Mouse (Mus musculus): ENCODE results near the gene Olfr406. TPM values are rescaled to one million over a fixed set of nuclear protein-coding genes. Genes with fewer than 3 reads are reported as not detected.

Olfr406 gene
- not detected in 2 replicates for polyA plus RNA-seq (2012)

- Histone ChIP-seq H3K27me3 (ENCODE audit: control insufficient read depth) (no peaks in the 10 kb centered on the region), H3K4me3 (replicated peaks) (no peak within 1 kb of the TSS), H3K4me1 (ENCODE audit: control insufficient read depth) (no peaks in the 10 kb centered on the region), H3K36me3 (ENCODE audit: control insufficient read depth) (no peaks in the 10 kb centered on the region), H3K9me3 (ENCODE audit: control insufficient read depth, low read length) (peaks cover 7% of the 10 kb centered on the region)
- TF ChIP-seq TAL1 (IDR thresholded peaks at IDR 0.05; ENCODE audit: low read length): no peak
- TF ChIP-seq GATA1 (IDR thresholded peaks at IDR 0.05; ENCODE audit: low read length): no peak
Measured at GRCm38 (mm10) chr11:74259508-74259907, at the start of gene Olfr406. TSS of gene Olfr406 (plus strand) at chr11:74259808.

DNA sequence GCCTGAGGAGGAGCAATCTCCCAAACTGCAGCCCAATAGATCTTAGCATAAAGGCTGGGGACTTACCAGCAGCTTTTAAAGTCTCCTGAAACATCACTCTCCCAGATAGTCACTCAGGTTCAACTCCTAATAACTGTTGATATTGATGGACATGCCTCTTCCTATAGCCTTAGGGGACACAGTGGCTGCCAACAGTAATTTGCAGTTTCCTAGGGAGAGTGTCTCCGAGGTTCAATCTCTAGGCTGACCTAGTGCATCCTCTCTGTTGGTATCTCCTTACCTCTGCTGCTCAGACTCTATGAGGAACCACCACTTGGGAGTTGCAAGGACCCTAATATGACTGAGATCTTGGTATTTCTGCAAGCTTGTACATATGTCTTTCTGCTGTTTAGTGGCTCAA, 48.3 kb upstream of the Olfr406 start, which contains the start of gene Olfr43:
Gene Olfr43 (minus strand): TSS at position 101 of the 400 bp plus-strand sequence.
- Histone ChIP-seq H3K27me3 (ENCODE audit: control insufficient read depth) (no peaks in the 10 kb centered on the region), H3K4me3 (replicated peaks) (no peak within 1 kb of the TSS), H3K9me3 (ENCODE audit: control insufficient read depth, low read length) (0 out of 2 replicates have a peak, but pooled peaks cover 2% of the 10 kb centered on the region), H3K4me1 (ENCODE audit: control insufficient read depth) (no peaks in the 10 kb centered on the region), H3K36me3 (ENCODE audit: control insufficient read depth) (no peaks in the 10 kb centered on the region)
- TF ChIP-seq TAL1 (IDR thresholded peaks at IDR 0.05; ENCODE audit: low read length): no peak
- TF ChIP-seq GATA1 (IDR thresholded peaks at IDR 0.05; ENCODE audit: low read length): no peak

DNA sequence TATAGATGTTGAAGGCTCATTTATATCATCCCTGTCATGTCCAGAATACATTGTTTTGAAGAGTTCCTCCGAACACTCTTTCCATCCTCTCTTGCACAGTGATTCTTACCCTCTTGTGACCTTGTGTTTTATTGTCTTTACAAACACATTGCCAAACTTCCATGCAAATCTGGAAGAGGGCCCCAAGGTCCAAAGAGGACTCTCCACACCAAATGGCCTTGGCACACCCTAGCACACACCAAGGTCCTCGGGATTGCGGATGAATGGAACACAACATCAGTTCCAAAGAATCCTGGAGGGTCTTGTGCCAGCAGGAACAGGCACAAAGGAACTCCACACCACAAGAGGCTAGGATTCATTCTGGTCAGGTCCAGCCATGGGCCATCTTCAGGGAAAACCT, 18.4 kb upstream of the Olfr406 start:
- TF ChIP-seq TAL1 (IDR thresholded peaks at IDR 0.05; ENCODE audit: low read length): no peak
- no peak for TF ChIP-seq GATA1 (IDR thresholded peaks at IDR 0.05; ENCODE audit: low read length)
- Histone ChIP-seq H3K36me3 (ENCODE audit: control insufficient read depth) (no peaks in the 10 kb centered on the region), H3K4me1 (ENCODE audit: control insufficient read depth) (no peaks in the 10 kb centered on the region), H3K4me3 (replicated peaks) (no peak overlapping the region), H3K27me3 (ENCODE audit: control insufficient read depth) (no peaks in the 10 kb centered on the region), H3K9me3 (ENCODE audit: control insufficient read depth, low read length) (peaks cover 22% of the 10 kb centered on the region)

DNA sequence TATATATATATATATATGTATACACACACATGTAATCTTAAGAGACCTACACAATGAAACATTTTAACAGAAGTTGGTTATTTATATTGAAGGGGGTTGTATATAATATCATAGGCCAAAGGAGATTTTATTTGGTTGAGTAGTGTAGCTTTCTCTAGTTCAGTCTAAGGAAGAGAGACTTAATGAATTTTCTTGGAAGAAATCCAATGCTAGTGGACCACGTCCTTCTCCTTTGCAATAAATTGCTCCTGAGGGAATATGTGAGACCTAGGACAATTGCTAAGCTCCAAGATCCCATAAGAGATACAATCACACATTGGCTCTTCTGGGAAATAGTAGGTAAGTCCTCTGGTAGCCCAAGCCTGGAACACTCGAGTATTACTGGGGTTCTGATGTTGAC, 23.8 kb downstream of the Olfr406 start, which contains the start of gene Olfr59:
Gene Olfr59 (plus strand): TSS at position 301 of the 400 bp plus-strand sequence.
- TF ChIP-seq GATA1 (IDR thresholded peaks at IDR 0.05; ENCODE audit: low read length) (no peak), TAL1 (IDR thresholded peaks at IDR 0.05; ENCODE audit: low read length) (no peak)
- no peaks in the 10 kb centered on the region for H3K4me1 ChIP-seq (ENCODE audit: control insufficient read depth)
- H3K9me3 ChIP-seq (ENCODE audit: control insufficient read depth, low read length): peaks cover 8% of the 10 kb centered on the region
- H3K27me3 ChIP-seq (ENCODE audit: control insufficient read depth): no peaks in the 10 kb centered on the region
- no peak within 1 kb of the TSS for H3K4me3 ChIP-seq (replicated peaks)
- H3K36me3 ChIP-seq (ENCODE audit: control insufficient read depth): no peaks in the 10 kb centered on the region

DNA sequence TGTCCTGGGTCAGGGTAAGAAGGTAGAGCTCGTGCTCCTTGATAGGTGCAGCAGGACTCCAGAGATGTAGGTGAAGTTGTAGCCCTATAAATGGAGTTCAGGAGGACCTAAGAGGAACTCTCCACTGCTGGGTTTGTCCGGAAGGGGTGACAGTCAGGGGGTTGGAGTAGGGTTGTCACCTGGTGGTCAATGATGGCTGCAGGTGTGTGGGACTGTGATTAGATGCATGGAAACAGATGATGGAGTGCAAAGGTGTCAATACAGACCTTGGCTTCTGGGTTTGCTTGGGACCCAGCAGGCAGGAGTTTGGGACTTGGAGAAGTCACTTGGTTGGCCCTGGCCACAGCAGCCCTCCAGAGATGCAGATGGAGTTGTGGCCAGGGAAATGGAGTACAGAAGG, 27.6 kb downstream of the Olfr406 start:
- Histone ChIP-seq H3K27me3 (ENCODE audit: control insufficient read depth) (no peaks in the 10 kb centered on the region), H3K4me3 (replicated peaks) (no peak overlapping the region), H3K4me1 (ENCODE audit: control insufficient read depth) (no peaks in the 10 kb centered on the region), H3K36me3 (ENCODE audit: control insufficient read depth) (no peaks in the 10 kb centered on the region), H3K9me3 (ENCODE audit: control insufficient read depth, low read length) (no peaks in the 10 kb centered on the region)
- TF ChIP-seq TAL1 (IDR thresholded peaks at IDR 0.05; ENCODE audit: low read length) (no peak), GATA1 (IDR thresholded peaks at IDR 0.05; ENCODE audit: low read length) (no peak)

Other genes starting within 250 kb of the Olfr406 start
- gene Olfr139, start 203.3 kb upstream of the Olfr406 start, polyA plus RNA-seq (2012): not detected in 2 replicates
- not detected in 2 replicates for gene Olfr399, start 203.2 kb upstream of the Olfr406 start, polyA plus RNA-seq (2012)
- gene Zfp616, start 189.9 kb upstream of the Olfr406 start, polyA plus RNA-seq (2012): not detected in 2 replicates
- not detected in 2 replicates for gene Olfr401, start 146.1 kb upstream of the Olfr406 start, polyA plus RNA-seq (2012)
- not detected in 2 replicates for gene Olfr402, start 106.3 kb upstream of the Olfr406 start, polyA plus RNA-seq (2012)
- gene Olfr403, start 73.6 kb upstream of the Olfr406 start, polyA plus RNA-seq (2012): 0.16 TPM in 1 of 2 replicates, not detected in the other
- not detected in 2 replicates for gene Olfr43, start 48.4 kb upstream of the Olfr406 start, polyA plus RNA-seq (2012)
- not detected in 2 replicates for gene Olfr59, start 23.9 kb downstream of the Olfr406 start, polyA plus RNA-seq (2012)
- gene Olfr410, start 78.2 kb downstream of the Olfr406 start, polyA plus RNA-seq (2012): 0.01 TPM in 1 of 2 replicates, not detected in the other
- gene Olfr411, start 92.8 kb downstream of the Olfr406 start, polyA plus RNA-seq (2012): not detected in 2 replicates
- gene Olfr412, start 102.3 kb downstream of the Olfr406 start, polyA plus RNA-seq (2012): not detected in 2 replicates